ENCODE assay signal across 15 mouse cellular contexts in genomic region chr14:60893882-60894281, GRCm38 (mm10).
"Had no signal": no experiment of that assay in that cellular context is flagged by ENCODE, and none has a peak within 500 bp of the region (broad histone marks: within the 10 kb centered on the region; RNA-seq: fewer than 3 reads in every experiment).

No protein-coding gene starts in this region.

- H3K36me3 ChIP-seq: neural tube, embryonic 12.5 days; neural tube, embryonic 13.5 days; neural tube, embryonic 15.5 days; stomach, embryonic 15.5 days had no signal

- H3K4me2 ChIP-seq: neural tube, embryonic 12.5 days; neural tube, embryonic 13.5 days; neural tube, embryonic 15.5 days; stomach, embryonic 15.5 days had no signal

- H3K9me3 ChIP-seq: neural tube, embryonic 12.5 days; neural tube, embryonic 13.5 days; neural tube, embryonic 15.5 days; stomach, embryonic 15.5 days had no signal

- DNase-seq: retina, postnatal 1 day; right cerebral cortex, postnatal 25 days; right cerebral cortex, postnatal 4 days; spleen, adult 18-20 months; thymus, adult 18-20 months; thymus, adult 2 months; thymus, postnatal 14 days; thymus, postnatal 25 days; thymus, postnatal 36 days; thymus, postnatal 4 days had no signal

- H3K27me3 ChIP-seq: neural tube, embryonic 12.5 days; neural tube, embryonic 13.5 days; neural tube, embryonic 15.5 days; stomach, embryonic 15.5 days had no signal

- H3K4me3 ChIP-seq: neural tube, embryonic 12.5 days; neural tube, embryonic 13.5 days; neural tube, embryonic 15.5 days; stomach, embryonic 15.5 days had no signal

- H3K27ac ChIP-seq: neural tube, embryonic 12.5 days; neural tube, embryonic 13.5 days; neural tube, embryonic 15.5 days; stomach, embryonic 15.5 days; stomach, postnatal 0 days had no signal

- H3K9ac ChIP-seq: neural tube, embryonic 12.5 days; neural tube, embryonic 13.5 days; neural tube, embryonic 15.5 days; stomach, embryonic 15.5 days had no signal

- H3K4me1 ChIP-seq: neural tube, embryonic 12.5 days; neural tube, embryonic 13.5 days; neural tube, embryonic 15.5 days; stomach, embryonic 15.5 days had no signal
